Mouse (Mus musculus) c-Kit-positive CD71-positive TER-119-positive erythroid progenitor cells, embryonic 14.5 days (primary cell): ENCODE data around the gene March7.

Source experiments
- DNase-seq: peaks from one replicate; pipeline ENCODE4 v3.0.0-alpha.2; 2013; ENCODE audit warnings: low spot score

Gene March7

DNA sequence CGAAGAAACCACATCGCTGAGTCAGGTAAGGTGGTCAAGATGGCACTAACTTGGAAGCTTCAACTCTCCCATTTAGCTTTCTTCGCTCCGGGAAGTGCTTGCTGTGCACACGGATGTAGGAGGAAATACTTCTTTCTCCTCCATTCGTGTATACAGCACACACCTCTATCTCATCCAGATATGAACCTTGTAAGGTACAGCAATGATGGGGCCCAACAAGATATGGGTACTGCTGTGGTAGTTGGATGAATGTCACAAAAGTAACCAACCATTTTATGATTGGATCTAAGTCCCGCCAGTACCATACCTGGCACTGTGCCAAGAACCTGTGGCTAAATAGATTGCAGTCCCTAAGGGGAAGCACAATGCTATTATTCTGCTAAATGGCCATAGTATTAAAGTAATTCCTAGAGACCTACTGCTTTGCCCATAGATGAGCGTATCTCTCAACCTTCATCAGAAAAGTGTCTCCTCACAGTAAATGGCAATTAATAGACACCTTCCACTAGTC is 75.5 kb downstream of the March7 start:
- no peak for DNase-seq

- DNase-seq, result no peak
These were observed 78.9 kb downstream of the March7 start for GRCm38 (mm10) chr2:60288606-60289005.

DNA sequence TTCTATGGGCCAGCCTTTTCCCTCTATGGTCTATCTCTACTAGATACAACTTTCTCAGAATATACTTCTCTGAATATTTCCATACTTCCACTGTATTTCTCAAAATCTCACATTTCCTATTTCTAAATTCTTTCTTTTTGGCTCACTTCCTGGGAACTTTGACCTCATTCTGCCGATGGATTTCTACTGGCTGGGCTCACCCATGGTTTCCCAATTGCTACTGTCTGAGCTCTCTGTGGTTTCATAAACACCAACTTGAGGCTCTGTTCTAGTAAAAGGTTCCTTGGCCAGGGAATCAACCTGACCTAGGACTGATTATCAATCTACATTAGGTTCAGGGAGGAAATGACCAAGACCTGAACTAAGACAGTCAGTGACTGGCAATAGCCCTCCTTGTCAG is 79.8 kb downstream of the March7 start:
- no peak for DNase-seq

GRCm38 (mm10) chr2:60291381-60291780 is 81.7 kb downstream of the March7 start:
- no peak for DNase-seq

- no peak for DNase-seq
These were observed 88.6 kb downstream of the March7 start for GRCm38 (mm10) chr2:60298266-60298665.

GRCm38 (mm10) chr2:60299323-60299722 is 89.6 kb downstream of the March7 start:
- no peak for DNase-seq
